Mouse (Mus musculus) heart, postnatal 14 days (tissue): ENCODE data around the gene Zfp408. TPM values are rescaled to one million over a fixed set of nuclear protein-coding genes. Genes with fewer than 3 reads are reported as not detected.

Experiments used
- DNase-seq, 2 experiments: peaks; one replicate each; pipeline ENCODE4 v3.0.0; 2021 to 2022
- intact Hi-C: fragments of 180-260 bp; cut with DNase I; formaldehyde crosslinking; loops from one replicate; pipeline ENCODE4 v1.15.1; 2025
- total RNA-seq, 2 experiments: library from RNA; stranded (reverse); gene quantifications; 2 replicates each; pipeline ENCODE4 v1.2.3; 2021

Gene Zfp408
- total RNA-seq, 2 experiments from 2014 or later: 5.4 to 5.8 TPM

DNA sequence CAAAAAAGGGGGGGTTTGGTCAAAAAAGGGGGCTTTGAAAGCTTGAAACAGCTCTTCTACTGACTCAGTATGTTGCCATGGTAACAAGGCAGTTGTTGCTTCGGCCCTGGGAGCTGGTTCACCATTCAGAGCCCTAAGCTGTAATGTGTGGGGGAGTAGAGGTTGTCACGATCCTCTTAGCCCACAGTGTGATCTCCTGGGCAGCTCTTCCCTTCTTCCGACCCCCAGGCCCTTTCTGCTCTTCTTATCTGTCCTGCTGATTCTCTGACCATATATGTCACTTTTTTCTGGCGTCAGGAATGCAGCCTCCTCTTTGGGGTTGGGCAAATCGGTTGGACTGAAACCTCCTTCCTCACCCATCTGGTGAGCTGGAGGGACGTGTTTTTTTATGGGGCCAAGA, 3.3 kb upstream of the Zfp408 start:
- DNase-seq: no peak
- intact Hi-C loops: no loop called here

DNA sequence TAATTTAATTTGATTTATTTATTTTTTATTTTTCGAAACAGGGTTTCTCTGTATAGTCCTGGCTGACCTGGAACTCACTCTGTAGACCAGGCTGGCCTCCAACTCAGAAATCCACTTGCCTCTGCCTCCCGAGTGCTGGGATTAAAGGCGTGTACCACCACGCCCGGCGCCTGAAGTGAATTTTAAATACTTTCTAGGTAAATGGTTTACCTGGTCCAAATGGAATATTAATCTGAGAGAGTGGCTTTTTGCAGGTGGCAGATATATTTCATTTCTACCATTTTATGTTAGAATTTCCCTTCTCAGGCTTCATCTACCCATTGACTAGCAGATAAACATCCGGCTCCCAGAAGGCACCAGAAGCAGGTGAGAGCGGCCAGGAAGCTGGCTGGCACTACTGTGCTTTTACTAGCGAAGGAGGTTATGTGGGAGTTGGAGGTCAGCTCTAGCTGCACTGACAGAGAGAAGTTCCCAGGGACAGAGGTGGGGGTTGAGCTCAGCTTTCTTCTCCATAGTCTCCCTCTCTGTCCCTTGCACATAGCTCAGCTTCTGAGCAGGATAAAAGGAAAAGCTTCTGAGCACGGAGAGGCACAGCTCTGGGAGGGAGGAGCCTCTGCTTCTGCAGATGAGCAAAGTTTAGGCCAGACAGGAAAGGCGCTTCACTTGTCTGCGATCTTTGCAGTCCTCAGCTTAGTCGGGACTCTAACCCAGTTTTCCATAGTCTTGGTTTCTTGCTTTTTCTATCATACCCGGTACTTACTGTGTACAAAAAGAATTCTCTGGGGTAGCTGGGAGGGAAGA, 2.1 kb upstream of the Zfp408 start:
- no peak for DNase-seq
- intact Hi-C loops: no loop called here

DNA sequence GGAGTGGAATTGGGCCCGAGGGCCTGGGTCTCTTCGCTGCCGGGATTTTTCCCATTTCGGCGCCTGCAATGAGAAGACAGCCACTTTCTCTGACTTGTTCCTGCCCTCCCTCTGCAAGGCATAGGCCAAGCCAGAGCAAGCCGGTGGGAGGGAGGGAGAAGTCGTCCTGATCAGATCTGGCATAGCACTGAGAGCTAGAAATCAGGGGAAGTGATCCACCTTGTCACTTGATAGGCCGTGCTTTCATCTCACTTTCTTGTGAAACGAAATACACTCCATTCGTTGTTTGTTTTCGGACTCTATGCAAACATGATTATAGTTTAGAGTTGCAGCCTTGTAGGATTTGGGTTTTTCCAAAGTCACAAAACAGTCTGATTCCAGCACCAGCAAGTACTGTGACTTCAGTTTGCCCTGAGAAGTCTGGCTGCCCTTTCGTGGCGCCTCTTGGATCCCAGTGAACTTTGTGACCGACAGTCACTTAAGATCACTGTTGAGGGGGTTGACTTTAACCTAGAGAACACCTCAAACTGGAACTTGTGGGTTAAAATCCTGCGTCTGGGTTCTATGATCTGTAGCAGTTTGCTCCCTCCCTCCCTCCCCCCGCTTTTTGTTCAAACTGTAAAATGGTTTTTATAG, 887 bp upstream of the Zfp408 start:
- intact Hi-C loops: no loop called here
- no peak for DNase-seq

DNA sequence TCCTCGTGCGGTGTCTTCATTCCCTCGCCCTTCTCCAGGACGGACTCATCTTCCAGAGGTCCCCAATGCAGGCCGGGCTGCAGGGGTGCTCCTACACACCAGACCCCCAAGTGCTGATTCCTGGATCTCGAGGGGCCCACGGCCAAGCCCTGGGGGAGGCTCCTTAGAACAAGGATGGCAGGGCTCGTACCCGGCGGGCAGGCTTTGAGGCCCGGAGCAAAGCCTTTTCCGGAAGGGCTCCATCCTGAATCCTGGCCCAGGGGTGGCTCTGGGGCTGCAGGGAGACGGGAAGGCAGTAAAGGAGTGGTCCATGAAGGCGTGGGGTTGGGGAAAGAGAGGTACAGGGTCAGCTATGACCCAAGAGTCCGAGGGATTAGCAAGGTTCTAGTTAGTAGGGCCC, 439 bp downstream of the Zfp408 start:
- intact Hi-C loops: no loop called here
- peak in 1 of 2 experiments; percentile 20 for DNase-seq

DNA sequence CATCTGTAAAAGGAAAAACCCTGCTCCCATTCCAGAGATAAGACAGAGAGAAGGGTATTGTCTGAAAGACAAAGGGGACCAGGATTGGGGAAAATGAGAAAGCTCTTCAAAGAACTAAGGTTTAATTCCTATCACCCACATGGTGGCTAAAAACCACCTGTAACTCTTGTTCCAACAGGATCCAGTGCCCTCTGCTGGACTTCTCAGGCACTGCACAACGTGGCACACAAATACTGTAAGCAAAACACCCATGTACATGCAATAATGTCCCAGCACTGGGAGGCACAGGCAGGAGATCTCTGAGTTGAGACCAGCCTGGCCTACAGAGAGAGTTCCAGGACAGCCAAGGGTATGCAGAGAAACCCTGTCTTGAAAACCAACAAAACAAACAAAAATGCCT, 2.9 kb downstream of the Zfp408 start:
- DNase-seq: peak; percentile 42 to 64
- intact Hi-C loops: no loop called here

DNA sequence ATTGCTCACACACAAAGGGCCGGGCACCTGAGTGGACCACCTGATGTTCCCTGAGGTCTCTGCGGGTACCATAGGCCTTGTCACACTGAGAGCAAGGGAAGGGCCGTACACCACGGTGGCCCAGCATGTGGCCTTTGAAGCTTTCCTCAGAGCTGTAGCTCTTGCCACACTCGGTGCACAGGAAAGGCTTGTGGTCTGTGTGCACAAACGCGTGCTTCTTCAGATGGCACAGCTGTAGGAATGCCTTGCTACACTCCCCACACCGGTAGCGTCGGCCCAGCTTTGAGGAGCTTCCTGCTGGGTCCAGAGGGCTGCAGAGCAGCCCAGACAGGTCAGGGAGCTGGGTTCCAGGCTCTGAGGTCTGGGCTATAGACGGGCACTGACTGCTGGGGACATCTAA, 3.8 kb downstream of the Zfp408 start:
- intact Hi-C loops: no loop called here
- no peak for DNase-seq

DNA sequence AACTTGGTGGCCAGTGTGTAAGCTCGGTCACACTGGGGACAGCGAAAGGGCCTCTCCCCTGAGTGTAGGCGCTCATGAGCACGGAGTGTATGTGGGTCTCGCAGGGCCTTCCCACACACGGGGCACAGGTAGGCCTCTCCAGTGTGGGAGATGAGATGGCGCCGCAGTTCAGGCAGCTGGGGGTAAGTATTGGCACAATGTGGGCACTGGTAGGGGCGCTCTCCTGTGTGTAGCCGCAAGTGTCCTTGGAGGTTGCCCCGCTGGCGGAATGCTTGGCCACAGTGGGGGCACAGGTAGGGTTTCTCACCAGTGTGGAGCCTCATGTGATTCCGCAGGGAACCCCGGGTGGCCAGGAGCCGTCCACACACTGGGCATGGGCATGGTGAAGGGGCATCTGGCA, 4.2 kb downstream of the Zfp408 start:
- DNase-seq: no peak
- intact Hi-C loops: no loop called here

DNA sequence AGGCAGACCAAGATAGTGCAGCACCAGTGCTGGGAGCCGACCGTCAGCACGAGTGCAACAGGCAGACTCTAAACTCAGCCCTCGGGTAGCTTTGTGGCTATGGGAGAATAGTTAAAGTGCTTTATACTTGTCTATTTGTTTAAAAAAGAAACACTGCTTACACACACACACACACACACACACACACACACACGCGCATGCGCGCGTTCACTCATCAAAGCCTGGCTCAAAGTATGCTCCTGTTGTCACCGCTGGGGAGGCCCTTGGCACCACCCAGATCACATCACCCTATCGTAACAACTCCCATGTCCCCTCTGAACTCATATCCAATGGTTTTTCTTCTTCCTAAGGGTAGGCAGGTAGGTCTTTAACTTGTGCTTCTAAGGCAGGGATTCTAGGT, 5.6 kb downstream of the Zfp408 start:
- DNase-seq: no peak
- intact Hi-C loops: no loop called here

DNA sequence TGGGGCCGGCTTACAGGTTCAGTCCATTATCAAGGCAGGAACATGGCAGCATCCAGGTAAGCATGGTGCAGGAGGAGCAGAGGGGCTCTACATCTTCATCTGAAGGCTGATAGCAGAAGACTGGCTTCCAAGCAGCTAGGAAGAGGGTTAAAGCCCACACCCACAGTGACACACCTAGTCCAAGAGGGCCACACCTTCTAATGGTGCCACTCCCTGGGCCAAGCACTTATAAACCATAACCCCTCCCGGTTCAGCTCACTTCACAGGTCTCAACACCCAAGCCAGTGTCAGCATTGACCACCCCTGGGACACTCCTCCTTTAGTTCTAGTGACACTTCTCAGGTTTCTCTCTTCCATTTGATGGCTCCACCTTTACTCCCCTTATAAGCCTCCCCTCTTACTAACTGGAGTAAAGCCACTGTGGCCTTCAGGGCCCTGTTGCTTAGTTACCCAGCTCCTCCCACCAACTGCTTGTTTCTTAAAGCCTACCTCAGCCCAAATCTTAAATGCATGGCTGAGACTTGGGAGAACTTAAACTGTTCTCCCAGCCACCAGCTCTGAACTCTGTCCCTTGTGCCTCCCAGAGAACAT, 6.7 kb downstream of the Zfp408 start:
- no peak for DNase-seq
- intact Hi-C loops: no loop called here

DNA sequence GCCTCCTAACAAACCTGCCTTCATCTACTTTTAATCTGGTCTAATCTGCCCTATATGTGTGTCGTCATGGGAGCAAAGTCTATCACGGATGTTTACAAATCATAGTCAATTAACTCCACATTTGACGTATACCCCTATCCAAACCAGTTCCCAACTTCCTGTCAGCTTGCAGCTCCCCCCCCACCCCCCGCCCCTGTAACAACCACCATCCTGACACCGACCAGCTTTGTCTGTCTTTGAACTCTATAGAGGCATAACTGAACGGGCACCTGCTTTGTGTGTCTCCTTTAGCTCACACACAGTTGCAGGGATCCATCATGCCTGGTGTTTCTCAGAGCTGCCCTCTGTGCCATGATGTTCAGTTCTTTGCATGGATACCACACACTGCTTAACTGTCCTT, 10.7 kb downstream of the Zfp408 start:
- intact Hi-C loops: loop anchor here (1.0 kb wide), 1 partner anchor 18 kb away; no protein-coding TSS in a partner anchor

DNA sequence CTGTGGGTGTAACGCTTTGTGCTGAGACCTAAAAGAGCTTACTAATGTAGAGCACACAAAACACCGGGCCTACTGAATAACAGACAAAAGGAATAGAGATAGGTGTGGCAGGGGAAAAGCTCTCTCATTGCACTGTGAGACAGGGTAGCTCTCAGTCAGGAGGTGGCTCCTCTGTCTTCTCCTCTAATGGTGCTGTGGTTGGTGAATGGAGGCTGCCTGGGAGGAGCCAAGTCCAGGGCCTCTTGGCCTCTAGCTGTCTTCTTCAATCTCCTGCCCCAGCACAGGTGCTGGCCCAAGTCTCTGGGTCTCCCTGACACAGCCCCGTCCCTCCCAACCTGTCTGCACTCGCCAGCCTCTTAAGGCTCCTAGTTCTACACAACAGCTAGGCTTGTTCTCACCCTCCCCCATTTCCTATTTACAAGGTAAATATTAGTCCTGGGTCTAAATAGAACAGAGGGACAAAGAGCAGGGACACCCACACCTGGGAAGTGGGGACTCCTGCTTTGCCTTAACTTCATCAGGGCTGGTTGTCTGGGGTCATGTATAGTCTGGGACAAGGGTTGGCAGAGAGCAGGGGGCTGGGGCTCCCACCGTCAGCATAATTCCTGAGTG, 12.8 kb downstream of the Zfp408 start:
- intact Hi-C loops: no loop called here
- DNase-seq: no peak

More for the DNA sequence above, 10.7 kb downstream of the Zfp408 start:
- DNase-seq: no peak

DNA sequence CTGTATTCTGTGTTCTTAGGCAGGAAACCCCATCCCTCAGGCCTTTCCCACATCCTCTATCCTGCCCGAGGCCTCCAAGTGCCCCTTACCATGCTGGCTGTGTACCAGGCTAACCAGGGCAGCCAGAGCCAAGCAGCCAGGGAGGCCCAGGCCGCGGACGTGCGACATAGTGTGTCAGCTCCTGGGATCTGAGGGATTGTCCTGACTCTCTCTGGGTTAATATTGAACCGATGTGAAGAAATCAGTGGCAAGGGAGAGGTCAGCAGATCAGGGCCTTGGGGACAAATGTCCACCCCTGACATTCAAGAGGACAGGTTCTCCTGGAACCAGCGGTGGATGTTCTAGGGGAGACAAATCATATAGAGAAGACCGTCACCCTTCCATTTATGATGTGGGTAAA, 13.4 kb downstream of the Zfp408 start, which contains the start of gene F2:
Gene F2, minus strand, starts transcription at position 186 of the 400 bp plus-strand sequence.
- no peak for DNase-seq
- intact Hi-C loops: no loop called here

DNA sequence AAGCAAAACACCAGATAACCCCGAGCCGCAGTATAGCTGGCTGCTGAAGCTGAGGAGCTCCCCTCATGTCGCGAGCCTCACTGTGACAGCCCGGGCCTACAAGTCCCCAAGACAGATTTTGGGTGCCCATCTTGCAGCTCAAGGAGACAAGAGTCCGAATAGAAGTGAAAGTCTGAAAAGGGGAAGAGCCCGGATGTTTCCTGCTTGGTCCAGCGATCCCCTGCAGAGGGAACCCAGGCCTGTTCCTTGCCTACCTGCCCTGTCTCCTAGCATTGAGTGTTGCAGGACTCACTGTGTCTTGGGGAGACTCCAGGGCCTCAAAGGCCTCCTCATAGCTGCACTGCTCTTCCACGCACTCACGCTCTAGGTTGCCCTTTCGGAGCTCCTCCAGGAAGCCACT, 14.1 kb downstream of the Zfp408 start:
- DNase-seq: no peak
- intact Hi-C loops: no loop called here

DNA sequence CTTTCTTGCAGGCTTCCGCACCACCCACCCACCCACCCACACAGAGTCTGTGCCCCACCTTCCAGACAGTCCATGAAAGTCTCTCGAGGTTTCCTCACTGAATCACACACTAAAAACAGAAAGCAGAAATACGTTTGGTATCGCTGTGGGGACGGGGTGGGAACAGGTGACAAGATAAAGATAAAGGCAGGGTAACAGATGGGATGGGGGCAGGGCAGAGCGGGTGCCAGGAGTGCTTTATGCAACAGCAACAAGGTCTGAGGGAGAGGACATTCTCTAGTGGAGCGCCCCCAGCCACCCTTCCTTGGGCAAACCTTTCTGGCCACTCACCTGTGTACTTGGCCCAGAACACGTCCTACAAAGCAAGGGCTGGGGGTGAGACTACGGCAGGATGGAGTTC, 14.8 kb downstream of the Zfp408 start:
- DNase-seq: no peak
- intact Hi-C loops: no loop called here

DNA sequence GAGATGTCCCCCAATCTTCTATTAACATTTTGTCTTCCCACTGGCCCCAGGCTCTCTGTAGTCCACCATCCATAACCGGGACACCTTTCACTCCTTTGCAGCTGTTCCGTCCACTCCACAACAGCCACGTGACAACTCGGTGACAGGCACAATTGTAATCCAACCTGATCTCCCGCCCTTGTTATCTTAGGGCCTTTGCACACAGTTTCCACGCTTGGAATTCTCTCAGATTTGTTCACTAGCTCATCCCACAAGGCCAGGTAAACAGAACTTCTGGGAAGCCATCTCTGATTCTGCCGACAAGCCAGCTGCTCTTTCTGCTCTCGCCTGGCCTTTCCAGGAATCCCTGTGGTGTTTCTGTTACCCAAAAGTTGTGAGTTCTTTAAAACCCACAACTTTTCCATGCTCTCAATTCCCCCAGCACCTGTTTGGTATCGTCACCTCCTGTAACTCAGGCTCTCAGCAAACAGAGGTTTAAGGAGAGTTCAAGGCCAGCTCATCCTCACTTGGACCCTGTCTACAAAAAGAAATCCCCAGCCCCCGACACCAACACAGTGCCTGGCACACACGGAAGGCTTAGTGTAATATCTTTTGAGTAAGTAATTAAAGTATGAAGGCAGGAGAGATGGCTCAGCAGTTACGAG, 16.1 kb downstream of the Zfp408 start:
- intact Hi-C loops: no loop called here
- no peak for DNase-seq

DNA sequence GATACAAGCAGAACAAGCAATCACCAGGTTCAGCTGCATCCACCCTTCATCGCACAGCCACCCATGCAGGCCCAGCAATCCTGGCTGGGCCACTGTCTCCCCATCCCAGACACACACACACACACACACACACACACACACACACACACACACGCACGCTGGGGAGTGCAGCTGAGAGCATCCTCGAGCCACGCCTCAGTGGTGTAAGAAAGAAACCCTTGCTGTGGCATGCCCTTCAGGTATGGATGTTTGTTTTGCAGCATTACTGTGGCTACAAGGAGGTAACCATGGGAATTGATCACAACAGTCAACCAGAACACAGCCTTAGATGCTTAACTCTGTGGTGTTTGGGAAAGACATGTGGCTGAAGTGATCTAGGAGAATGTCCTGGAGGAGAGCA, 17.3 kb downstream of the Zfp408 start:
- DNase-seq: no peak
- intact Hi-C loops: no loop called here

DNA sequence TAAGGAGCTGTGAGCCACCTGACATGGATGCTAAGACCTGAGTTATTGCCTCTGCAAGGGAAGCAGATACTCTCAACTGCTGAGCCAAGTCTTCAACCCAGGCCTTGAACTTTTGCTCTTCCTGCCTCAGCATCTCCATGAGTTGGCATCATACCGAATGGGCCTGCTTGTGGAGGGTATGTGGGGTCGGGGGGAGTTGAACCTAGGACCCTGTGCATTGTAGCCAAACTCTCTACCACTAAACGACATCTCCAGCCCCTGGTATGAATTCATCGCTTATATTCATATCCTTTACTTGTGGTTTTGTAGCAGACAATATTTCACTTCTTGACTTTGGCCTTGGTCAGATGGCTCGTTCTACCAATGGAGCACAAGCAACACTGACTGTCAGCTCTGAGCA, 17.8 kb downstream of the Zfp408 start:
- intact Hi-C loops: no loop called here
- no peak for DNase-seq

DNA sequence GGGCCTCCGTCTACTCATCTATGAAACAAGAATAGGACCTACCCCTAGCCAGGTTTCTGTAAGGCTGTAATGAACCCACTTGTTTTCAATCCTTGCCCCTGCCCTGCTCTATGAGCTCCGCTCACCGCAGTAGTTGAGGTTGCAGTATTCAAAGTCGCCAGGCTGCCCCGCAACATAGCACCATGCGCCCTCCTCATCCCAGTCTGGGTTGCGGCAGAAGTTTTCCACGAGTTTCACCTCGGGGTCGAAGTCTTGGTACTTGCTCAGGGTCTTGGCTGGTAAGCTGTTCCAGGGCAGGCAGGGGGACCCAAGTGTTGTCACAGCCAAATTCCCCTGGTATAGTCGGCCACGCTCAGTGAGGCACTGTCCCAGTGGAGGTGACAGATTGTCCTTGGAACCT, 19.2 kb downstream of the Zfp408 start:
- intact Hi-C loops: no loop called here

DNA sequence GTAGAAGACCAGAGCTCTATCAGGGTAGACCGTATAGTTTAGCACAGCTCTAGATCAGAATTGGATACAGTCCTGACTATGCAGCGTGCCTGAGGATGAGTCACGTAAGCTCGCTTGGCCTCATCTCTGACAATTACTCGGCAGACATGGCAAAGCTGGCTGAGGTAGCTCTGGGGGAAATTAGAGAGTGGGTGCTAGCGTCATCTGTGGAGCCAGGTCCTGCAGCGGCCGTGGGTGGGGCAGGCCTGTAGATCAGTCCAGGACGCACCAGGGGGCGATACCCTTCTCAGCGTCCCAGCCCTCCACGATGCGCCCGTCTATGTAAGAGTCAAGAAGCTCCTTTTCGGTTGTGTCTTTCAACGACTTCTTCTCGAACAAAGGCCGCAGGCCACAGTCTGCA, 19.9 kb downstream of the Zfp408 start:
- intact Hi-C loops: no loop called here
- DNase-seq: no peak

More for the DNA sequence above, 19.2 kb downstream of the Zfp408 start:
- DNase-seq: no peak

DNA sequence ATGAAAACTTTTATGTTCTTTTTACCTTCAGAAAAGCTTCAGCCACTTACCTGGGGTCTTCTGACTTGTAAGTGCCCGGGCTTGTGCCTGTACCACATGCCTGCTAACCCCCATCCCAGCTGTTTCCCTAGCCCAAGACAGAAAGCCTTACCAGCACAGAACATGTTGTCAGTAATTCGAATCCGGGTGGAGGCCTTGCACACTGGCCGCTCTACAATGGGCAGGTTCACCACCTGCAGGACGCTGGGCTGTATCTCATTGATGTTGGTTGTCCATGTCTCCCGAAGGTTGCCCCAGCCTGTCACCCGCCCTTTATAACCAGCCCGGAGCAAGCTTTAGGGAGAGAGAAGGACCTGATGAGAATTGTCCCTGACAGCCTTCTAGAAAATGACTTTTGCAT, 21.4 kb downstream of the Zfp408 start:
- no peak for DNase-seq
- intact Hi-C loops: no loop called here

DNA sequence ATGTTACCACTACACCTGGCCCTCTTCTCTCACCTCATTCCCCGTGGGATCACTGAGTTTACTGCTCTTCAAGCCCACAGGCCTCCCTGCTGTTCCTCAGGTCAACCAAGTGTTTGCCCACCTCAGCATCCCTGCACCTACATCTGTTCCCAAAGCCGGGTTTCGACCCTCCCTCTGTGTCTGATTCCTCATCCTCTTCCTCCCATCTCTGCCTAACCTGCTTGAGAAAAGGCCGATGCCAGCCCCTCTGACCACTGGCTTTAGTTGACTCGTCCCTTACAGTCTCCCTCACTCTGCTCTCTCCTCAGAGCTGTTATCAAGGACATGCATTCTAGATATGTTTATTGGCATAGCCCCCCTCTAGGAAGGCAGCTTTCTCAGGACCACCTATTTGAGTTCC, 22.1 kb downstream of the Zfp408 start:
- intact Hi-C loops: no loop called here
- no peak for DNase-seq
